Mouse (Mus musculus): ENCODE data around the gene Msmp.

Msmp gene

DNA sequence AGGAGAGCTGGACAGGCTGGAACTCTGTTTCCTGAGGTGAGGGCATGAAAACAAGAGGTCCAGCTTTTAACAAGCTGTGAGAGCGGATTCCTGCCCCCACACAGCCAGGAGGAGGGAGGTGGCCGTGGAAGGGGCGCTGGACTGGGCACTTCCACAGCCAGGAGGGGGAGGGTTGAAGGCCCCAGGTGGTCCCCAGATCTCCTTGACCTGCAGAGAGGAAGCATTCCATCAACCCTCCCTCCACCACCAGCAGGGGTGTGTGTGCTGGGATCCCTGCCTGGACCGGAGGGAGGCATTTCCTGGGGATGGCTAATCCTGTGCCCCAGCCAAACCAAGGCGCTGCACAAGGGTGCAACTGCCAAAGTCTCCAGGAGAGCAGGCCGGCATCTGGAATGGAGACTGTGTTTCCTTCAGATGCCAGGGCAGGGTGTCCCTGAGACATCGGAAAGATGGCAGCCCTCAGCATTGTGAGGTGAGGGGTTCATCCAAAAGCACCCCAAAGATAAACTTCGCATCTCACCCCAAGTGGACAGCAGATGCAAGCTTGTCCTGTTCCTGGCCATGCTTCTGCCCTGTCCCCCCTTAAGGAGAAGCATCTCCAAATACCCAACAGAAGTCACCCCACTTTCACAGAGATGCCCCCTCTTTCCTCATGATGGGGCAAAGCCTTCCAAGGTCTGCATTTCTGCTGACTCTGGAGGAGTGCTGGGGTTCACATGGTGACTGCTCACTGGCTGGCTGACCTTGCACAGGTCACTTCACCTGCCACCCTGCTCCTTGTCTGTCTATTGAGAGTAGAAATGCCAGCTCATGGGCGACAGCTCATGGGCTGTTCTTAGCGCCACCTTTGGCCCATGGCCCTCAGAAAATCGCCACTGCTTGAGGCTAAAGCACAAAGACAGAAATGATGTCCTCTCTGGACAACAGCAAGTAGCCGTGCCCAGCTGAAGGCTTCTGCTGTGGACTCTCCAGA lies at the start of gene Msmp:
Gene Msmp, minus strand, starts transcription at position 51 of the 973 bp plus-strand sequence.
- CTCF ChIA-PET: no interaction called here

GRCm38 (mm10) chr4:43633736-43634135 lies 49.4 kb upstream of the Msmp start:
- CTCF ChIA-PET: no interaction called here

DNA sequence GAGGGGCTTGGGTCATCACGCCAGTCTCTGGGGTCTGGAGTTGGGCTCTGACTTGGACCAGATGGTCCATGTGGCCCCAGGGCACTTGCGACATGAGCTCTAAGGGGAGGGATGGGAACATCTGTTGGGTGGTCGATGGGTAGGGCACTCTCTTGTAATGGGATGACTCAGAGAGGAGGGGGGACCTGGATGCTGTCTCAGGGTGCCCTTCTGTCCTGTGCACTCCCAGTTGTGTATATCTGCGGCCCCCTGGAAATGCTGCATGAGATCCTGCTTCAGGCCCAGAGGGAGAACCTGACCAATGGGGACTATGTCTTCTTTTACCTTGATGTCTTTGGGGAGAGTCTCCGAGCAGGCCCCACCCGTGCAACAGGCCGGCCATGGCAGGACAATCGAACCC lies 49.0 kb upstream of the Msmp start:
- CTCF ChIA-PET: no interaction called here

DNA sequence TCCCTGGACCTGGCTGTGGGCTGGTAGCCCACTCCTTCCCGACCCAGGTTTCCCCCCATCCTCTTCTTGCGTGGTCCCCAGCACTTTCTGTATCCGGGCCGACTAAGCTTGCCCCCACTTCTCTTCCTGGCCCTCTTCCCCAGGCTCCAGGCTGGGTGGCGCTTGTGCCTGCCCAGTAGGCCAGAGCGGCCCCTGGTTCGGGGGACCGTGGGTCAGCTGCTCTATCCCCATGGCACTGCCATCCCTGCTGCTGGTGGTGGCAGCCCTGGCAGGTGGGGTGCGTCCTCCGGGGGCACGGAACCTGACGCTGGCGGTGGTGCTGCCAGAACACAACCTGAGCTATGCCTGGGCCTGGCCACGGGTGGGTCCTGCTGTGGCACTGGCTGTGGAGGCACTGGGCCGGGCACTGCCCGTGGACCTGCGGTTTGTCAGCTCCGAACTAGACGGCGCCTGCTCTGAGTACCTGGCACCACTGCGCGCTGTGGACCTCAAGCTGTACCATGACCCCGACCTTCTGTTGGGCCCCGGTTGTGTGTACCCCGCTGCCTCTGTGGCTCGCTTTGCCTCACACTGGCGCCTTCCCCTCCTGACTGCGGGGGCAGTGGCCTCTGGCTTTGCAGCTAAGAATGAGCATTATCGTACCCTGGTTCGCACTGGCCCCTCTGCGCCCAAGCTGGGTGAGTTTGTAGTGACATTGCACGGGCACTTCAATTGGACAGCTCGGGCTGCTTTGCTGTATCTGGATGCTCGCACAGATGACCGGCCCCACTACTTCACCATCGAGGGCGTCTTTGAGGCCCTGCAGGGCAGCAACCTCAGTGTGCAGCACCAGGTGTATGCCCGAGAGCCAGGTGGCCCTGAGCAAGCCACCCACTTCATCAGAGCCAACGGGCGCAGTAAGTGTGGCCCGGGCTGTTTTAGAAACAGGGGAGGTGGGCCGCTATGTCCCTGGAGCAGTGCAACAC lies 47.9 kb upstream of the Msmp start:
- CTCF ChIA-PET: interaction anchor here (0.6 kb wide), 1 partner anchor 9 kb away, joined by 3 read pairs; no protein-coding TSS in a partner anchor

GRCm38 (mm10) chr4:43631046-43631955 lies 47.0 kb upstream of the Msmp start, which contains the start of gene Npr2:
Npr2 (plus strand) TSS chr4:43631935.
- CTCF ChIA-PET: no interaction called here

DNA sequence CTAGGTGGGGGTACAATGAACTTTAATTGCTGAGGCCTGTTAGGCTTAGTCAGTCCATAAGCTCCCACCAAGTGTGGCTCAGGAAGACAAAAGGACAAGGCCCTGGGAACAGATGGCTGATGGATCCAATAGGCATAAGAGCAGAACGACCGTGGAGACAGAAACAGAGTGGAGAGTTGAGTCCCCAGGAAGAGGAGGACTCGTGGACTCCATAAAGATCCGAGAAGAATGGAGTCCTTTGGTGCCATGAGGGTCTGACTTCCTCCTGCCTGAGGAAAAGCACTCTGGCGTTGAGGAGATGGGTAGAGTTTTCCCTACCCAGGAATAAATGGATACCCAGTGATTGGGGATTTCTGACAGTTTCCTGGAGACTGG lies 46.4 kb upstream of the Msmp start:
- CTCF ChIA-PET: interaction anchor here (0.6 kb wide), 1 partner anchor 79 kb away, joined by 3 read pairs; the partner anchor contains the start of gene Olfr71

DNA sequence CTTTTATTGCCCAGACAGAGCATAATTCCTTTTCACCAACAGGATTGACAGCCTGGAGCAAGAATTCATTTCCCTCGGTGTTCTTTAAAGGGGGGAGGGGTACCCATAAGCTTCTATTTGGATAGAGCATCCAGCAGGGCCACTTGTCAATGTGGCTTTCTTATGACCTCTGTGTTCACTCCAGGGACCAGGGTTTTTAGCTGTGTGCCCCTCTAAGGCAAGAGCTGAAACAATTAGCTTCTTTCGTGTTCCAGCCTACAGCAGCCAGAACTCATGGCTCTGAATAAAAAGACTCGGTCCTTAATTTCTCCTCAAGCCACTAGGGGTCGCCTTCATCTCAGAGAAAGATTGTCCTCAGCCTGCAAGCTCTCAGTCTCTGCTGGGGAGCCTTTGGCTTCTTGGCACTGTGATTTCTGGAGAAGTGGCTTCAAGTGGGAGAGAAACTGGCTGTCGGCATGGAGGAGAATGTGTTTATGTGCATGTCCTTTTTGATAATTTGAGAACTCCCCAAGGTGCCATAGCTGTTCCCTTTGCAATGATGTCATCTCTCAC lies 45.8 kb upstream of the Msmp start:
- CTCF ChIA-PET: interaction anchor here (0.6 to 0.9 kb wide), 4 partner anchors 34 to 90 kb away, joined by 3 read pairs; partner anchors contain the start of gene Olfr71

DNA sequence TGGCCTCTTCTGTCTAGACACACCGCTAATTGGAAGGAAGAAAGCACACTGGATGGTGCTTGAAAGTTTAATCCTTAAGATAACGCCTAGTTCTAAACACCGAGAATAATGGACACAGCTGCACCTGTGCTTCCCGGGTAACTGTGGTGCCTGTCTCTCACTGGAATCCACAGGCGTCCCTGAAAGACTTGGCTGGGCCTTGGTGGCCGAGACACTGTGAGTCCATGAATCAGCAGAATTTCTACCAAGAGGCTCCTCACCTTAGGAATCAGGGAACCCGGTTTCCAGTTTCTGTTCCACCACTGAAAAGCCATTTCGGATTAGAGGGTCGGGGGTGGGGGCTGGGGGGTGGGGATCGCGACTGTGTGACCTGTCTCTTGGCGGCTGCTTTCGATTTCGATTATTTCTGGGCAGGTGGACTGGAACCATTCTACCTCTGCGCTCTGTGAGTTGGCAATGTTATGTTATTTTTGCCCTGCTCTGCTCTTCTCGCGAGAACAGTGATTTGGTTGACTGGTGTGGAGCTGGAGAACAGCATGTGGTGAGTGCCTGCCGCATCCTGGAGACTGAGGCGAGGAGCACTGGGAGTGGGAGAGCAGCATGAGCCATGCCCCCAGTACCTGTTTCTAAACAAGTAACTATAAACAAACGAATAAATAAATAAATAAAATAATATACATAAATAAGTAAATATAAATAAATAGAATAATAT lies 45.0 kb upstream of the Msmp start:
- CTCF ChIA-PET: interaction anchor here (0.6 to 0.9 kb wide), 3 partner anchors 83 to 93 kb away, joined by 3 to 4 read pairs (median 3); no protein-coding TSS in a partner anchor

DNA sequence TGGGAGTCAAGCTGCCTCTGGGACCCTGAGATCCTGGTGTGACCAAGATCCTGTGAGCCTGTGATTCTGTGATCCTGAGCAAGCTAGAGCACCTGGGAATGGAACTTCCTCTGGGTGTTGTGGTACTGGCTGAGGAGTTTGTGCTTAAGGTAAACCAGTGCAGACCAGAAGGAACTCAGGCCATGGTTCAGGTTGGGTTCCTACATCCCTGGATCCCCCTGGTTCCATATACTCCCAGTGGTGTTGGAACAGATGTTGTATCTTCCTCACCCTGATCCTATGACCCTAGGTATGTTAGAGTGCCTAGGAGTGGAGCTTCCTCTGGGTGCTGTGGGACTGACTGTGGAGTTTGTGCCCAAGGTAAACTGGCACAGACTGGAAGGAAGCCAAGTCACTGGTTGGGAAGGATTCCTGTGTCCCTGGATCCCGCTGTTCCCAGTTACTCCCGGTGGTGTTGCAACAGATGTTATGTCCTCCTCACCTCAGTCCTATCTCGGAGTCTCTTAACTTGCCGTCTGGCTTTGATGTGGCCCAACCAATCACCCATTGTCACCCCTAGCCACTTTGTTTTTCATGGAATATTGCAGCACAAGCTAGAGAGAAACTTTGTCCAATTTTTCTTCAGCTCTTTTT lies 36.0 kb upstream of the Msmp start:
- CTCF ChIA-PET: no interaction called here

DNA sequence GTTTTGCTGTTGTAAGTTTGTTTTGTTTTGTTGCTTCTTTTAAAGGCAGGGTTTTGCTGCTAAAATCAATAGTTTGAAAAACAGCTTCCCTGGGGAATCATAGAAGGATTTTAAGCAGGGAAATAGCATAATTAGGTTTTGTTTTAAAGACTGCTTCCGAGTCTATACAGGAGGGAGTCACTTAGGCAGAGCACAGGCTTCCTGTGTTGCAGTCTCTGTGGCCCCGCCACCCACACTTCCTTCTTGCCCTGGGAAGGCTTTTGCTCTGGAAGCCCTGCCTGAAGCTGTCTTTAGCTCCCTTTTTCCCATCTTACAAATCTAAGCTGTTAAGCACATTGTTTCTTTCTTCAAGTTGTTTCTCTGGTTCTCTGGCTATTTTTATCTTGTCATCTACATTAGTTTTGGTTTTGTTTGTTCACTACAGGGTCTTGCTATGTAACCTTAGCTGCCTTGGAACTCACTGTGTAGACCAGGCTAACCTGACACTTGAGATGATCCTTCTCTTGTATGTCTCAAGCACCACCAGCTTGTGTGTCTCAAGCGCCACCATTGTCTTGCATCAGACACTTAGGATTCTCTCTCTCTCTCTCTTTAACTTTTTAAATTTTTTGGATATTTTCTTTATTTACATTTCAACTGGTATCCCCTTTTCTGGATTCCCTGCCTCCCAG lies 28.9 kb upstream of the Msmp start:
- CTCF ChIA-PET: no interaction called here

DNA sequence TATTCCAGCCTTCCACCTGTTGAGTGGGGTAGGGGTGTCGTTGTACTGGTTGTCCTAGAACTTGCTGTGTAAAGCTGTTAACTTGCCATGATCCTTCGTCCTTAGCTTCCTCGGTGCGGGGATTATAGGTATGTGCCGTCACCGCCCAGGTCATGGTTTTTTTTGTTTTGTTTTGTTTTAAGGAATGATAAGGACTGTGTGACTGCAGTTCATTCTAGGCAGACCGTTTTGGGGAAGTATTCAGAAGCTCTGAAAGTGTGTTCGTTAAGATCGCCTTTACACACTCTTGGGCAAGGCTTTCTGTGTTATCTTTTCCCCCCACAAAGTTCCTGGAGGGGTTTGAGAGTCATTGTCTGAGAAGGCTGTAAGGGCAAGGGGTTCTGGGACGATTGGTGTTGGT lies 28.2 kb upstream of the Msmp start:
- CTCF ChIA-PET: no interaction called here

DNA sequence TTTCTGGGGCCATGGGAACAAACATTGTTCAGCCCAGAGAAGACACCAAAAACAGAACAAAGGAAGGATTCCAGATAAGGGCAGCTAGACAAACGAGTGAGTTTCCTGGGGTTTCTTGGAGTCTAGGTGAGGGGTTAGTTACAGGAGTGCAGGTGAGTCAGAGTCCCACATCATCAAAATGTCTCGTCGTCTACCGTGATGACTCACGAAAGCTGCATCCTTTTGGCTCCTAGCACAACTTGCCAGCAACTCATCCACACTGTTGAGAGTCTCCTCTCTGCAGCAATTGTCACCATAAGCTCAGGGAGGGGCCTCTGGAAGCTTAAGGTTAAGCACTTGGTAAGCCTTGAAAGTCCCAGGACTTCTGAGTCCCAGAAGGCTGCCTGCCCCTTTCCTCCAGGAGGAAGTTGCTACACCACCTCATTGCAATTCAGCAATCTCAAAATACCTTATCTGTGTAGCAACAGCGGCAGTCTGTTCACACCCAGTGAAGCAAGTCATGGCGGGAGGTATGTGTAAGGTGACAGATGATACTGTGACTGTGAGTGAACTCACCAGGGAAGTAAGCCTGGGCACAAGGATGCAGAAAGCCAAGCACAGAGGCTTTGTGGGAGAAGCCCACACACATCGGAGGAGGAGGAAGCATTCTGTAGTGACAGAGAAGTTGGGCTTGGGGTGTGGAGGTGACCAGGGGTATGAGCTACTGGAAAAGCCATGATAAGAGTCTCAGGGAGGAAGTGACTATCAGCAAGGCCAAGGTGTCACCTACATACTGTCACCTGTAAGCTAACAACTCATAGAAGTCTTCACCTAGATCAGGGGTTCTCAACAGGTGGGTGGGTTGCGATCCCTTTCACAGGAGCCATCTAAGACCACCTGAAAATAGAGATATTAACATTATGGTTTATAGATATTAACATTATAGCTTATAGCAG lies 20.7 kb upstream of the Msmp start:
- CTCF ChIA-PET: no interaction called here

DNA sequence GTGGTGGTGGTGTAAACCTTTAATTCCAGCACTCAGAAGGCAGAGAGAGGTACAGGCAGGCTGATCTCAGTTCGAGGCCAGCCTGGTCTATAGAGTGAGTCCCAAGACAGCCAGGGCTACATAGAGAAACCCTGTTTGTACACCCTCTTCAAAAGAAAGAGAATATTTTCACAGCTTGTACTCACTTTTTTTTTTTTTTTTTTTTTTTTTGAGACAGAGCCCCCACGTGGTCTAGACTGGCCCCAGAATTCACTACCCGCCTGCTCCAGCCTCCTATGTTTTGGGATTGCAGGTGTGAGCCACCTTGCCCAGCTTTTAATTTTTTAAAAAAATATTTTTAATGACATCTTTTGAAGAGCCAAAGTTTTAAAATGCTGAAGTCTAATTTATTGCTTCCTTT lies 19.8 kb upstream of the Msmp start:
- CTCF ChIA-PET: no interaction called here

GRCm38 (mm10) chr4:43600195-43600934 lies 16.1 kb upstream of the Msmp start:
- CTCF ChIA-PET: no interaction called here

DNA sequence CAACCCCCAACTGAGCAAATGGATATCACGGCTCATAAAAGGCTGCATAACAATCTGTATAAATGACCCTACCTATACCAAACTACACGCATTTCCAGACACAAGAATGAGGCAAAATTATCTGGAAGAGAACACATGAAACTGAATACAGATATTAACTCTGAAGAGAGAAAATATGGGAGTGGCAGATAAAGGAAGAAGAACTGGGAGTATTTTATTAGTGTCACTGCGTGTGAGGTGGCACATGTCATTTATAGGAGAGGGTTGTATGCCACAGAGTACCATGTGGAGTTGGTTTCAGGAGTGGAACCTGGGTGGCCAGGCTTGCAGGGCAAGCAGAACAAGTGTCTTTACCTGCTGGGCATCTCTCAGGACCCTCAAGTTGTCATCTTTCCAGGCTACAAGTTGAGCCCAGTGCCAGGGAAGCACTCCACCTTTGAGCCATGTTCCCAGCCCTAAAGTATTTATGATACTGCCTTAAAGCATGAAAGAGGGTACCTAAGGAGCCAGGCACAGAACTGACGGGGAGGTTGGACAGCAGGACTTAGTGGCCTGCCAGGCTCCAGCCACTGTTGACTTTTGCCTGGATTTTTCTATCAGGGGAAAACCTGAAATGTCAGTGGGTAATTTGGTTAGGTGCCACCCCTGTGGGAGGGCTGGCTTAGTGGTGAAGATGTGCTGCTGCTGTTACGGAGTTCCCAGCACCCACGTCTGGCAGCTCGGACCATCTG lies 14.5 kb upstream of the Msmp start:
- CTCF ChIA-PET: interaction anchor here (0.7 kb wide), 1 partner anchor 166 kb away, joined by 3 read pairs; no protein-coding TSS in a partner anchor

GRCm38 (mm10) chr4:43598200-43598599 lies 13.9 kb upstream of the Msmp start:
- CTCF ChIA-PET: no interaction called here
